Mouse (Mus musculus) liver, adult 2 months (tissue): Measurements from ENCODE around the gene Arhgef3.

Experiments
- CTCF ChIP-seq: fragments of 200-500 bp; IDR thresholded peaks from 2 replicates; pipeline ENCODE4 v1.5.1; 2011; ENCODE audit warnings: low read depth, low read length, control low read depth
- POLR2A ChIP-seq: fragments of 200-500 bp; IDR thresholded peaks from 2 replicates; pipeline ENCODE4 v1.6.1; 2011; ENCODE audit warnings: low read length, control low read depth; ENCODE audit not compliant: insufficient read depth; ENCODE audit errors: extremely low read depth

DNA sequence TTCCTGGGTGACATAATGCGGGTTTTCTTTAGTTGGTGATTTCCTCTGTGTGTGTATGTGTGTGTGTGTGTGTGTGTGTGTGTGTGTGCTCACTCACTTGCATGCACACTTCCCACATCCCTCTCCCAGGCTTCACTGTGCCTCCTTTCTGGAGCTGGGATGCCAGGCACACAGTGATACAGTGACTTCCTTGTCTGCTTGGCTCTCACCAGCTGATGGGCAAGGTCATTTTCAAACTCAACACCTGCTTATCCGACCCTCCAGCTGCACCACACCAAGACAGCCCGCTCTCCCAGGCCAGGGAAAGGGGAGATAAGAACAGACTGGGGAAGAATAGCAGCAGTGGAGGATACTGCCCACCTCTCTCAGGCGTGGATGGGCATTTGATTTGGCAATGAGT, 52.5 kb downstream of the Arhgef3 start:
- TF ChIP-seq CTCF (no peak), POLR2A (no peak)
